Comparison of ENCODE assay signal across 8 mouse cellular contexts in the genomic region with DNA sequence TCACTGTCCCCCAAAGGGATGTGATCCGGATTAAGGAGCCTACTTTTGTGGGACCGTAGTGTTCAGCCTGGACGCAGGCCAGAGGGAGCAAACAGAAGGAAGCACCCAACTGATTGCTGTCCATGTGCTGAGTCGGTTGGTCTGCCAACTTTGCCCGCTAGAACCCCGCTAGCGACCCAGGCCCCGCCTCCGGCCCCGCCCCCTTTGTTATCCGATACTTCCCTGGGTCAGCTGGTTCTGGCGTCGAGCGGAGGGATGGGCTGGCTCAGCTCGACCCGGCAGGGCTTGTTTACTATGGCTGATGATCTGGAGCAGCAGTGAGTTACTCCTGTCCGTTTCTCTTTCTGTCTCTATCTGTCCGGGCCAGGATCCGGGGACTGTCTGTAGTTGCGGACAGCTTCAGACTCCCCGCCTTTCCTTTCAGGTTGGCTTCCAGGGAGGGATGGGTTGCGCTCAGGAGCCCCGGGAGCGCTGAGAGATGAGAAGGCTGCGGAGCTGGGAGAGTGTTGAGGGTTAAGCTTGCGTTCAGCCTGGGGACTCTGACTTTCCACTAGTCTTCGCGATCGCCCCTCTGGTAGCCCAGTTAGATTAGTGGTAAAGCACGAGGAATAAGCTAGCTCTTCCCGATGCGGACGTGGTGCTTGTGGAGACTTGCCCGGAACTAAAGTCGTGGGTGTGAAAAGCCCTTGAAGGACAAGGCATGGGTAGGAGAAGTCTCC. TPM values are rescaled to one million over a fixed set of nuclear protein-coding genes. Genes with fewer than 3 reads are reported as not detected.
DNase-seq lines count a peak whose midpoint lies in the region; ATAC-seq lines count a peak whose summit lies in the region.

No protein-coding gene starts in this region.

- H3K9me3 ChIP-seq in embryonic facial prominence, embryonic 10.5 days, result no peaks in the 10 kb centered on the region
- no peaks in the 10 kb centered on the region for H3K9me3 ChIP-seq in intestine, embryonic 16.5 days (ENCODE audit: control insufficient read depth, low read length)

- no peaks in the 10 kb centered on the region for H3K27me3 ChIP-seq in embryonic facial prominence, embryonic 10.5 days (replicated peaks; ENCODE audit: low read depth, poor library complexity, severe bottlenecking)
- no peaks in the 10 kb centered on the region for H3K27me3 ChIP-seq in intestine, embryonic 16.5 days (replicated peaks; ENCODE audit: control insufficient read depth, insufficient read depth, low read length)

- ATAC-seq in intestine, embryonic 16.5 days, result peak; percentile 96

- intact Hi-C loops in left cerebral cortex, postnatal 25 days (cut with DNase I), result loop anchor here (5.0 kb wide), 1 partner anchor 103 kb away; a partner anchor contains a TSS

- H3K9ac ChIP-seq in intestine, embryonic 16.5 days (ENCODE audit: low read depth, low read length), result peak overlapping the region; percentile 81

- peak overlapping the region; percentile 84 for H3K4me2 ChIP-seq in intestine, embryonic 16.5 days (ENCODE audit: low read depth, low read length)

- H3K36me3 ChIP-seq in embryonic facial prominence, embryonic 10.5 days (replicated peaks), result peaks cover 14% of the 10 kb centered on the region
- H3K36me3 ChIP-seq in intestine, embryonic 16.5 days (ENCODE audit: control insufficient read depth, insufficient read depth, low read length), result 0 out of 2 replicates have a peak, but pooled peaks cover 3% of the 10 kb centered on the region

- H3K4me3 ChIP-seq in embryonic facial prominence, embryonic 10.5 days, result peak overlapping the region; percentile 75
- H3K4me3 ChIP-seq in intestine, embryonic 16.5 days (ENCODE audit: low read length), result peak overlapping the region; percentile 72

- H3K27ac ChIP-seq in embryonic facial prominence, embryonic 10.5 days (replicated peaks), result peak overlapping the region; percentile 84
- peak overlapping the region; percentile 78 for H3K27ac ChIP-seq in intestine, embryonic 16.5 days (ENCODE audit: low read length)

- H3K4me1 ChIP-seq in embryonic facial prominence, embryonic 10.5 days, result peaks cover 30% of the 10 kb centered on the region
- H3K4me1 ChIP-seq in intestine, embryonic 16.5 days (ENCODE audit: control insufficient read depth, insufficient read depth, low read length), result peaks cover 17% of the 10 kb centered on the region

- peak; percentile 99 for DNase-seq in adrenal gland, postnatal 10 days
- DNase-seq in embryonic facial prominence, embryonic 10.5 days (ENCODE audit: low spot score), result peak; percentile 97
- DNase-seq in gastrocnemius, postnatal 4 days (ENCODE audit: low spot score in 2 of 2), result peak; percentile 88 to 95
- peak; percentile 72 to 80 for DNase-seq in left cerebral cortex, postnatal 25 days (ENCODE audit: low spot score in 2 of 2)
- peak; percentile 92 for DNase-seq in mesoderm, embryonic 11.5 days (ENCODE audit: low read depth, low spot score)
- DNase-seq in right cerebral cortex, postnatal 25 days, result peak; percentile 78
- peak; percentile 92 to 96 for DNase-seq in urinary bladder, postnatal 4 days (ENCODE audit: low spot score in 2 of 2)

- WGBS in embryonic facial prominence, embryonic 10.5 days, result under 1% methylated on average over 35 of the region's 35 CpGs
- under 1% methylated on average over 35 of the region's 35 CpGs for WGBS in intestine, embryonic 16.5 days

RNA-seq across cellular contexts. Expression of a gene that starts 5.2 kb away (rescaled TPM):
- 100 to 1,000 TPM; 206 to 229 TPM for total RNA-seq in adrenal gland, postnatal 10 days (2021)
- 37.3 and 39.9 TPM in 2 replicates for polyA plus RNA-seq in embryonic facial prominence, embryonic 10.5 days (2016; fragmentation: Nextera tagmentation; extraction: Ambion mirVana)
- 10 to 100 TPM; 30.1 to 31.5 TPM for total RNA-seq in gastrocnemius, postnatal 4 days (2021)
- 47.4 and 47.8 TPM in 2 replicates for polyA plus RNA-seq in intestine, embryonic 16.5 days (2015; fragmentation: Nextera tagmentation; extraction: Ambion mirVana)
- total RNA-seq in left cerebral cortex, postnatal 25 days (2021), result 10 to 100 TPM; 43.4 to 45.6 TPM

RNA-seq across cellular contexts. Expression of a gene that starts 5.3 kb away (rescaled TPM):
- total RNA-seq in adrenal gland, postnatal 10 days (2021), result 100 to 1,000 TPM; 171 to 191 TPM
- 229 and 238 TPM in 2 replicates for polyA plus RNA-seq in embryonic facial prominence, embryonic 10.5 days (2016; fragmentation: Nextera tagmentation; extraction: Ambion mirVana)
- total RNA-seq in gastrocnemius, postnatal 4 days (2021), result 10 to 100 TPM; 89.9 to 92.3 TPM
- 489 and 514 TPM in 2 replicates for polyA plus RNA-seq in intestine, embryonic 16.5 days (2015; fragmentation: Nextera tagmentation; extraction: Ambion mirVana)
- total RNA-seq in left cerebral cortex, postnatal 25 days (2021), result 100 to 1,000 TPM; 119 TPM

RNA-seq across cellular contexts. Expression of a gene that starts 25.6 kb away (rescaled TPM):
- not detected for total RNA-seq in adrenal gland, postnatal 10 days (2021)
- not detected in 2 replicates for polyA plus RNA-seq in embryonic facial prominence, embryonic 10.5 days (2016; fragmentation: Nextera tagmentation; extraction: Ambion mirVana)
- not detected for total RNA-seq in gastrocnemius, postnatal 4 days (2021)
- polyA plus RNA-seq in intestine, embryonic 16.5 days (2015; fragmentation: Nextera tagmentation; extraction: Ambion mirVana), result not detected in 2 replicates
- not detected for total RNA-seq in left cerebral cortex, postnatal 25 days (2021)

Comparison
In these comparisons a context has a peak if more than half of its experiments do, and no peak if none do; other contexts are left out.
1. Peak in every context shown above with its lines: DNase-seq, ATAC-seq, H3K4me3 ChIP-seq and H3K27ac ChIP-seq.
2. RNA of a gene that starts 5.2 kb away (total RNA-seq): 206 to 229 TPM in adrenal gland, postnatal 10 days; 43.4 to 45.6 TPM in left cerebral cortex, postnatal 25 days and 30.1 to 31.5 TPM in gastrocnemius, postnatal 4 days; every median in the first group is over 4 times any median in the second.